Mouse (Mus musculus) layer of hippocampus, postnatal 14 days (tissue): Measurements from ENCODE around the gene Paqr4. TPM values are rescaled to one million over a fixed set of nuclear protein-coding genes. Genes with fewer than 3 reads are reported as not detected.

Source experiments
- DNase-seq, 2 experiments: peaks; one replicate each; pipeline ENCODE4 v3.0.0; 2021 to 2022; ENCODE audit warnings: low spot score in 2 of 2, mixed read lengths in 1 of 2
- total RNA-seq, 2 experiments: library from RNA; stranded (reverse); gene quantifications; 2 replicates each; pipeline ENCODE4 v1.2.3; 2021

Gene Paqr4
- total RNA-seq, 2 experiments from 2014 or later, result 49.7 to 52.8 TPM

- DNase-seq, result no peak
Measured at GRCm38 (mm10) chr17:23749400-23750191, 8.9 kb upstream of the Paqr4 start.

DNA sequence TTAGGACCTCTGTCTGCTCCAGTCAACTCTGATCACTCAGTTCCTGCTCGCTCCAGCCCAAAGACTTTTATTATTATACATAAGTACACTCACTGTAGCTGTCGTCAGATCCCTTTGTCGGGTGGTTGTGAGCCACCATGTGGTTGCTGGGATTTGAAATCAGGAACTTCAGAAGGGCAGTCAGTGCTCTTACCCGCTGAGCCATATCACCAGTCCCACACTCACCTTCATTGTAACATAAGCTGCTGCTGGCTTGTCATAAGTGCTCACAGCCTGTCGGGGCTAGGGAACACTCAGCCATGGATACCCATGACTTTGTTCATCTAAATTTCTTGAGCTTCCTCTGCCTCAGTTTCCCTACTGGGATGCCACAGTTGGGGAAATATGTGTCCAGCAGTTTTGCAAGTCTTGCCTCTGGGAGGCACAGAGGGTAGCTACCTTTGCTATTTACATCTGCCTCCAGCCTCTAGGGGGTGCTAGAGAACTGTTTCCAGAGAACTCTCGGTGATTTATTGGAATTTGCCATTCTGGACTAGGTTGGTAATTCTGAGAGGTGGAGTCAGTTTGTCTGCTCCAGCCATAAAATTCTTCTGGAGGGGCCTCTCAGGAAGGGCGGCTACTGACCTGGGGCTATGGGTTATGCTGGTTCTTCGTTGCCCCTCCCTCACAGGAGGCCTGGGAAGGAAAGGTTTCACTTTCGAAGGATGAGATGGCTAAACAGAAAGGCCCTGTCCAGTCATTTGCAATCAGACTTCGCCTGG is 8.1 kb upstream of the Paqr4 start:
- DNase-seq, result peak; percentile 64 to 83

GRCm38 (mm10) chr17:23748026-23748425 is 7.4 kb upstream of the Paqr4 start:
- DNase-seq, result no peak

DNA sequence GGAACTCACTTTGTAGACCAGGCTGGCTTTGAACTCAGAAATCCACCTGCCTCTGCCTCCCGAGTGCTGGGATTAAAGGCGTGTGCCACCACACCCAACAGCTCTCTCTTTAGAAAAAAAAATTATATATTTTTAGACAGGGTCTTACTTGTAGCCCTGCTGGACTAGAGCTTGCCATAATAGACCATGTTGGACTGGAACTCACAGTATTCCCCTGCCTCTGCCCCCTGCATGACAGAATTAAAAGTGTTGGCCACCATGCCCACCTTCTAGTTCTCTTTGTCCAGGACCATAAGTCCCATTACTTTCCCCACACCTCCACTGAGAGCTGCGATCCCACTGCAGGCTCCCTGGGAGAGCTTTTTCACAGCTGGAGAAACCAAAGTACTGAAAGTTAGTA is 6.8 kb upstream of the Paqr4 start:
- no peak for DNase-seq

DNA sequence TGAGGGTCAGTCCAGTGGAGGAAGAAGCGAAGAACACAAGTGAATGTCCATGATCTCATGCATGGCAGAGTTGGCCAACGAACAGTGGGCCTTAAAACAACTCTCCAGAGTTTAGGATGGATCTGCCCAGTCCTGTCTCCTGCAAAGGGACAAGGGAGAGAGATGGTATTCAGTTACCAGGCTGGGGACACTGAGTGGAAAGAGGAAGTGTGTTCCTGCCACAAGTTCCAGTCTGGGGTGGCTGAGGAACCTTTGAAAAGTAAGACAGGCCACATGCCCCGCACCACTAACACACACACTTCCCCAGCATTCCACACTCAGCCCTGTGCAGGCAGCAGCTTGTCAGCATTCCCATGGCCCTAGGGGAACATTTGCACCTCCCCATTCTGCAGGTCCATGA is 6.1 kb upstream of the Paqr4 start:
- no peak for DNase-seq

- DNase-seq, result no peak
Measured at GRCm38 (mm10) chr17:23746311-23746710, 5.6 kb upstream of the Paqr4 start.

- no peak for DNase-seq
Measured at GRCm38 (mm10) chr17:23745301-23746251, 4.9 kb upstream of the Paqr4 start, which contains the start of gene Kremen2. Gene Kremen2, minus strand, starts transcription at chr17:23745833.

GRCm38 (mm10) chr17:23744651-23745050 is 4.0 kb upstream of the Paqr4 start:
- DNase-seq, result no peak

- no peak for DNase-seq
Measured at GRCm38 (mm10) chr17:23744076-23744475, 3.4 kb upstream of the Paqr4 start.

DNA sequence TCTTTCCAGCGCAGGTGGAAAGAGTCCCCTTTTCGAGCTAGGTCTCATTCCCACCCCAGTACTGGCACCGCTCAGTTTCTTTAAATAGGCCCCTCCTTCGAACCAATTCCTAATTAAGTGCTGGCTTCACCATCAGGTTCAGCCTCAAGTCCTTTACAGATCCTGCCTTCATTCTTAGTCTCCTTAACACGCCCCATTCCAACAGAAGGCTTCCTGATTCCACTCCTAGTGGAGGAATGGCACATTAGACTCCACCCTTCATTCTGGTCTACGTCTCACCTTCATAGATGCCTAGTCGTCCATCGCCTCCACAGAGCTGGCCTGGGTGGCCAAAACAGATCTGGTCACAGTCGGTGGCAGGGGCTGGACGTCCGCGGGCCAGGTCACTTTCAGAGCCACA is 2.3 kb upstream of the Paqr4 start:
- no peak for DNase-seq

DNA sequence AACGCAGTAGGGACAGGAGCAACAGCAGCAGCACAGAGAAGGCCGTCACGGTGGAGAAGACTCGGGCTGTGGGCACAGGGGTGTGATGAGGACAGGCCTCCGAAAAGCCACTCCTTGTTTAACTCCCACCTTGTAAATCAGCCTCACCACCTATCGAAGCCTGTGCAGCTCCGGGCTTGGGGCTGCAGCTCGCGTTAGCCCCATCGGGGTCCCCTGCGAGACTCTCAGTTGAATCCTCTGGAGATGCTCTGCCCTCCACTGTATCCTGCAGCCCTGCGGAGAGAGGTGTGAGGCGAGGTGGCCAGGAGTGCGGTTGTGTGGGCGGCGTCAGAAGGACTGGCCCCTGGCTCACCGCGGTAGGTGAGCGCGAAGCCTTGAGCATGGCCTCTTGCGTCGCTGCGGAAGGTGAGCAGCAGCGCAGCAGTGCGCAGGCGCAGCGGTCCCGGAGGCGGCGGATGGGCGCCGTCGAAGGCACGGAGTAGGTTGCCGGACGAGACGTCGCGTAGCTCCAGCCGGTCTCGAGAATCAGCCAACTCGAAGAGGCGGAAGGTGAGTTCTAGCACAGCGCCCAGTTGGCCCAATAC is 1.6 kb upstream of the Paqr4 start:
- no peak for DNase-seq

DNA sequence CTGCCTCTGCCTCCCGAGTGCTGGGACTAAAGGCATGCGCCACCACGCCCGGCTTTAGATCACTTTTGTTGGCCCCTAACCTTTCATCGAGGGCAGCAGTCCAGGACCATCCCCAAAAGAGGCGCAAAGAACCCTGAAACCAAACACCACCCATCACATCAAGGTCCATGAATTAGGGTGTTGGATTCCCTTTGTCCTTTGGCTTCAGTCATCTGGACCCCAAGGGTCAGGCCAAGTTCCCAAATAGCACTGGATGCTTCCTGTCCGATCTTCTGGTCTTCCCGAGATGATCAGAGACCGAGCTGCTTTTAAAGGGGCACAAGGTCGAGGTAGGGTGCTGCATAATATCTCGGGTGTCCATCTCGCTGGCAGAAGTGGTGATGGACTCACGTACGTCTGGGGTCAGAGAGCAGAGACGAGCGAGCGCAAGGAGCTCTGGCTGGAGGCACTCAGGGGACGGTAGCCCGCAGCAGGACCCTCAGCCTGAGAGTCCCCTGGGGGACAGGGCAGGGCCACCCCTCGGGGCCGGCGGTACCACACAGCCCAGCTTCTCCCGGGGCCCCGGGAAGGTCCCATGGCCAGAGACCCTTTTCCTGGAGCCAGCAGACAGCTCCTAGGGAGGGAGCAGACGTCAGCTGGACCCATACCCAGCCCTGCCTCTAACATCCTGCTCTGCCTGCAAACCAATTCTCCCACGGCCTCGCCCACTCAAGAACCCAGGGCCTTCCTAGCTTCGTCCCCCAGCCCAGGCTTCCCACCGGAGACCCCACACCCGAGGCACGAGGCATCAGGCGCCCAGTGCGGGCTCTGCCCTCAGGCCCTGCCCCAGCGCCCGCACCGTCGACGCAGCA is 917 bp upstream of the Paqr4 start:
- no peak for DNase-seq

- DNase-seq, result peak; percentile 85 to 94
Measured at GRCm38 (mm10) chr17:23740136-23740584, 507 bp downstream of the Paqr4 start.

GRCm38 (mm10) chr17:23739202-23740135 is 1.2 kb downstream of the Paqr4 start:
- DNase-seq, result peak in 1 of 2 experiments; percentile 41

GRCm38 (mm10) chr17:23738836-23739201 is 1.8 kb downstream of the Paqr4 start:
- no peak for DNase-seq

GRCm38 (mm10) chr17:23737493-23738445 is 2.9 kb downstream of the Paqr4 start:
- no peak for DNase-seq

DNA sequence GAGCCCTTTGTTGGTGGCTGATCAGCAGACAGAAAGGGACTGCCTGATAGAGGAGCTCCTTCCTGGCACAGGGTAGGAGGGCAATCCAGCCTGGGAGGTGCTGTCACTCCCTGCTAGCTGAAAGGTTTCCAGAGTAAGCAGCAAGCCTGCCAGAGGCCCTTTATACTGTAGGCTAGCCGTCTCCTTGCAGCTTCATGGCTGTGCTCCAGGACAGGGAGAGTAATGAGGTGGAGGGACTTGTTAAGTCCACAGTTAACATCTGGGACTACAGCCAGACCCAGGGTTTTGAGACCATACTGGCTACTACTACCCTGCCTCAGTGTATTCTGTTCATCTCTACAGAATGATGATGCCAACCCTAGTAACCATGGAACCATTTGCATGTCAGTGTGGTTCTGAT is 6.3 kb downstream of the Paqr4 start:
- DNase-seq, result no peak

DNA sequence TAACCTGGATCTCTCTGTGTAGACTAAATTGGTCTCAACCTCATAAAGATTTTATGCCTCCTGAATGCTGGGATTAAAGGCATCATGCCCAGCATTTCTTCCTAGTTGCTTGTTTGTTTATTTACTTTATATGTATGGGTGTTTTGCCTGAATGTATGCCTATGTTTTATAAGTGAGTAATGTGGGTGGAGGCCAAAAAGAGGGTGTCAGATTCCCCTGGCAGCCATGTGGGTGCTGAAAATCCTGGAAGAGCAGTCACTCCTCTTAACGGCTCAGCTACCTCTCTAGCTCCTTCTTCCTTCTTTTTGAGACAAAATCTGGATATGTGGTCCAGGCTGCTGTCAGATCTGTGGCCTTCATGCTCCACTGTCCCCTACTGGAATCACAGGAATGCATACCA is 10.2 kb downstream of the Paqr4 start:
- DNase-seq, result no peak
